Mouse (Mus musculus): ENCODE data around the gene Nr0b2. TPM values are rescaled to one million over a fixed set of nuclear protein-coding genes. Genes with fewer than 3 reads are reported as not detected.

The Nr0b2 gene
- polyA plus RNA-seq (2012; rRNA removed): 0.38 and 0.48 TPM in 2 replicates
- polyA plus RNA-seq (2014; fragmentation: Nextera tagmentation; extraction: Ambion mirVana): 0.77 and 0.85 TPM in 2 replicates

GRCm38 (mm10) chr4:133552768-133553447 is at the start of gene Nr0b2:
Gene Nr0b2, plus strand, starts transcription at chr4:133553376.
- Histone ChIP-seq H3K9me3 (ENCODE audit: control insufficient read depth, low read length) (no peaks in the 10 kb centered on the region), H3K4me1 (replicated peaks; ENCODE audit: control insufficient read depth in 2 of 2, insufficient read depth in 2 of 2, low read length in 1 of 2) (peaks cover 0 to 14% of the 10 kb centered on the region in 2 experiments; a peak in 2 of 4 replicates), H3K27ac (no peak within 1 kb of the TSS), H3K9ac (replicated peaks) (no peak within 1 kb of the TSS), H3K27me3 (ENCODE audit: control insufficient read depth, insufficient read depth, low read length) (no peaks in the 10 kb centered on the region), H3K4me2 (ENCODE audit: low read depth) (no peak within 1 kb of the TSS), H3K4me3 (ENCODE audit: insufficient read depth in 1 of 2, low read depth in 2 of 2, low read length in 2 of 2) (no peak within 1 kb of the TSS), H3K36me3 (replicated peaks; ENCODE audit: control insufficient read depth, insufficient read depth, low read depth) (no peaks in the 10 kb centered on the region)
- TF ChIP-seq EP300 (IDR thresholded peaks at IDR 0.05; ENCODE audit: low read depth) (no peak), CTCF (IDR thresholded peaks at IDR 0.05; ENCODE audit: low read depth) (no peak)
- ATAC-seq (ENCODE audit: insufficient read depth) (no peak), DNase-seq (ENCODE audit: low read depth in 3 of 3, low spot score in 3 of 3) (no peak)
- 44% methylated on average over 10 of the region's 10 CpGs for WGBS (ENCODE audit: insufficient replicate concordance)

GRCm38 (mm10) chr4:133504300-133504699 is 48.9 kb upstream of the Nr0b2 start:
- Histone ChIP-seq H3K4me2 (ENCODE audit: low read depth) (no peak overlapping the region), H3K4me1 (replicated peaks; ENCODE audit: control insufficient read depth in 2 of 2, insufficient read depth in 2 of 2, low read length in 1 of 2) (no peaks in the 10 kb centered on the region), H3K27ac (no peak overlapping the region), H3K4me3 (ENCODE audit: insufficient read depth in 1 of 2, low read depth in 2 of 2, low read length in 2 of 2) (no peak overlapping the region), H3K27me3 (ENCODE audit: control insufficient read depth, insufficient read depth, low read length) (peaks cover 35% of the 10 kb centered on the region), H3K36me3 (replicated peaks; ENCODE audit: control insufficient read depth, insufficient read depth, low read depth) (no peaks in the 10 kb centered on the region), H3K9ac (replicated peaks) (no peak overlapping the region), H3K9me3 (ENCODE audit: control insufficient read depth, low read length) (no peaks in the 10 kb centered on the region)
- WGBS (ENCODE audit: insufficient replicate concordance): 32% methylated on average over 5 of the region's 5 CpGs
- ATAC-seq (ENCODE audit: insufficient read depth) (no peak), DNase-seq (ENCODE audit: low read depth in 3 of 3, low spot score in 3 of 3) (no peak)
- TF ChIP-seq EP300 (IDR thresholded peaks at IDR 0.05; ENCODE audit: low read depth): no peak
- no peak for TF ChIP-seq CTCF (IDR thresholded peaks at IDR 0.05; ENCODE audit: low read depth)

- Histone ChIP-seq H3K4me2 (ENCODE audit: low read depth) (no peak overlapping the region), H3K36me3 (replicated peaks; ENCODE audit: control insufficient read depth, insufficient read depth, low read depth) (no peaks in the 10 kb centered on the region), H3K9ac (replicated peaks) (no peak overlapping the region), H3K27me3 (ENCODE audit: control insufficient read depth, insufficient read depth, low read length) (peaks cover 29% of the 10 kb centered on the region), H3K4me3 (ENCODE audit: insufficient read depth in 1 of 2, low read depth in 2 of 2, low read length in 2 of 2) (no peak overlapping the region), H3K27ac (no peak overlapping the region), H3K9me3 (ENCODE audit: control insufficient read depth, low read length) (no peaks in the 10 kb centered on the region), H3K4me1 (replicated peaks; ENCODE audit: control insufficient read depth in 2 of 2, insufficient read depth in 2 of 2, low read length in 1 of 2) (no peaks in the 10 kb centered on the region)
- DNase-seq (ENCODE audit: low read depth in 3 of 3, low spot score in 3 of 3): no peak
- WGBS (ENCODE audit: insufficient replicate concordance): 44% methylated on average over 9 of the region's 9 CpGs
- no peak for ATAC-seq (ENCODE audit: insufficient read depth)
- TF ChIP-seq CTCF (IDR thresholded peaks at IDR 0.05; ENCODE audit: low read depth): no peak
Measured at GRCm38 (mm10) chr4:133504755-133505485, 48.3 kb upstream of the Nr0b2 start.

DNA sequence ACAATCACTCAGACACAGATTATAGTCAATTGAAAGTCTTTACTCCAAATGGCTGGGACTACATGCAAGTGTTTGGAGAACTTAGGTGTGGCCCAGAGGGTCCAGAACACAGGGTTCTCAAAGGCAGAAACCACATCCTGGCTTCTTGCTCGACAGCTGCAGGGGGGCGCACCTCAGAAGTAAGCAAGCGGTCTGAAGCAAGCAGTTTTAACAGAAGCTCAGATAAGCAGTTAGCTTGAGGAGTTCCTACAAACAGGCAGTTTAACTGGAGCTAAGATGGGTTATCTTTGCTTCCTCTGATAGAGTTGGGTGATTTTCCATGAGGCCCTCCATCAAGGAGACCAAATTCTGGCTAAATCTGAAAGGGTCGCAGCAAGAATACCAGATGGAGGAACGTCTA is 46.6 kb upstream of the Nr0b2 start:
- Histone ChIP-seq H3K4me1 (replicated peaks; ENCODE audit: control insufficient read depth in 2 of 2, insufficient read depth in 2 of 2, low read length in 1 of 2) (no peaks in the 10 kb centered on the region), H3K36me3 (replicated peaks; ENCODE audit: control insufficient read depth, insufficient read depth, low read depth) (no peaks in the 10 kb centered on the region), H3K4me3 (ENCODE audit: insufficient read depth in 1 of 2, low read depth in 2 of 2, low read length in 2 of 2) (no peak overlapping the region), H3K9me3 (ENCODE audit: control insufficient read depth, low read length) (no peaks in the 10 kb centered on the region), H3K27me3 (ENCODE audit: control insufficient read depth, insufficient read depth, low read length) (peaks cover 21% of the 10 kb centered on the region), H3K9ac (replicated peaks) (no peak overlapping the region), H3K27ac (no peak overlapping the region), H3K4me2 (ENCODE audit: low read depth) (no peak overlapping the region)
- no peak for TF ChIP-seq EP300 (IDR thresholded peaks at IDR 0.05; ENCODE audit: low read depth)
- TF ChIP-seq CTCF (IDR thresholded peaks at IDR 0.05; ENCODE audit: low read depth): no peak
- DNase-seq (ENCODE audit: low read depth in 3 of 3, low spot score in 3 of 3) (no peak), ATAC-seq (ENCODE audit: insufficient read depth) (no peak)
- WGBS (ENCODE audit: insufficient replicate concordance): 21% methylated on average over 5 of the region's 5 CpGs

DNA sequence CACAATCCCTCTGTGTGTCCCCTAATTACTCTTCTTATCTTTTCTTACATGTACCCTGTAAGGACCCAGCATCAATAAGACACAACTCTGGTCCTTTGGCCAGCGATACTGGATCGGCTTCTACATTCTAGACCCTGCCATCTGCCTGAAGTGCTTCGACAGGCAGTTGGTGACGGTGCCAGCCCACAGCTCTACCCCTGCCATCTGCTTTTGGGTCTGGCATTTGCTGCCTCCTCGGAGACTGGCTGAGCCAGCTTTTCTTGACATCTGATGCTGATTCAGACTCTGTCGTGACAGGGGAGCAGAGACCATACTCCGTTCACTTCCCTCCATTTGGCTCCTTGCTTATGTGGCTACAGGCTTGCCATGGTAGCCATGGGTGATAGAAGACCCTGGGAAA is 44.2 kb upstream of the Nr0b2 start:
- Histone ChIP-seq H3K36me3 (replicated peaks; ENCODE audit: control insufficient read depth, insufficient read depth, low read depth) (no peaks in the 10 kb centered on the region), H3K9ac (replicated peaks) (no peak overlapping the region), H3K27me3 (ENCODE audit: control insufficient read depth, insufficient read depth, low read length) (peaks cover 13% of the 10 kb centered on the region), H3K4me3 (ENCODE audit: insufficient read depth in 1 of 2, low read depth in 2 of 2, low read length in 2 of 2) (no peak overlapping the region), H3K4me2 (ENCODE audit: low read depth) (no peak overlapping the region), H3K4me1 (replicated peaks; ENCODE audit: control insufficient read depth in 2 of 2, insufficient read depth in 2 of 2, low read length in 1 of 2) (no peaks in the 10 kb centered on the region), H3K9me3 (ENCODE audit: control insufficient read depth, low read length) (no peaks in the 10 kb centered on the region), H3K27ac (no peak overlapping the region)
- TF ChIP-seq EP300 (IDR thresholded peaks at IDR 0.05; ENCODE audit: low read depth): no peak
- no peak for TF ChIP-seq CTCF (IDR thresholded peaks at IDR 0.05; ENCODE audit: low read depth)
- ATAC-seq (ENCODE audit: insufficient read depth) (no peak), DNase-seq (ENCODE audit: low read depth in 3 of 3, low spot score in 3 of 3) (no peak)
- WGBS (ENCODE audit: insufficient replicate concordance): 60% methylated on average over 7 of the region's 7 CpGs
